Mouse (Mus musculus): ENCODE measurements around the gene Peg12.
A peak's percentile ranks its signal among the peaks of the same experiment; 100 is the strongest.

Peg12 gene

DNA sequence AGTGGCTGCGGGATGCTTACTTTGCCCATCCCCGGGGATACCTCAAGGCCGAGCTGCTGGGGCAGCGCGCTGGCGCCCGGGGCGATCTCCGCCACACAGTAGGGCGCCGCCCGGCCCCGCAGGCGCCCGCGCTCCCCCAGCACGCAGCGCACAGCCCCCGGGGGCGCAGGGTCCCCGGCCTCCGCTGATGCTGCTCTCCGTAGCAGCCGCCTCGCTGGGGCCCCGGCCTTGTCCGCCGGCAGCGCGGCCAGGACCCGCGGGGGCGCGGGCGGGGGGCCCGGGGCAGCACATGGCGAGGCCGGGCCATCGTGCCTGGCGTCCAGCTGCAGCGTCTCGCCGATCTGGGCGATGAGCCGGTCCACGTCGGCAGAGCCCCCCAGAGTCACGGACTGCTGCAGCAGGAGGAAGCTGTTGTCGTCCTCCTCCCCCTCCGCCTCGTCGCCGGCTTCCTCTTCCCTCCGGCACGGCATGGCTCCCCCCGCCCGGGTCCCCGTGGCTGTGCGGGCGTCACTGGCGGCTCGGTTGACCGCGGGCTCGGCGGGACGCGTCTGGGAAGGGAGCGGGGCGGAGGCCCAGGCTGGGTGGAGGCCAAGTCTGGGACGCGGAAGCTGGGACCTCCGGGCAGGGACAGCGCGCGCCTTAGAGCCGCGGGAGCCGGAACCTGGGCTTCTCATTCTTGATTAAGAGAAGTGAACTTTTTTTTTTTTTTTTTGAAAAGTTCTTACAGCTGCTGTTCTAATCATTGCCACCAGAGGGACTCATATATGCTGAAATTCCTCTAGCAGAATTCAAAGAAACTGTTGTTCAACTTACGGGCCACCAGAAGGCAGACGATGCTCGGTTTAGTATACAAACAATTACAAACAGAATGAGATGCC is at the start of gene Peg12:
Peg12 (minus strand) TSS at position 633 of the 878 bp plus-strand sequence.
- DNase-seq, result peak; percentile 12 to 13

DNA sequence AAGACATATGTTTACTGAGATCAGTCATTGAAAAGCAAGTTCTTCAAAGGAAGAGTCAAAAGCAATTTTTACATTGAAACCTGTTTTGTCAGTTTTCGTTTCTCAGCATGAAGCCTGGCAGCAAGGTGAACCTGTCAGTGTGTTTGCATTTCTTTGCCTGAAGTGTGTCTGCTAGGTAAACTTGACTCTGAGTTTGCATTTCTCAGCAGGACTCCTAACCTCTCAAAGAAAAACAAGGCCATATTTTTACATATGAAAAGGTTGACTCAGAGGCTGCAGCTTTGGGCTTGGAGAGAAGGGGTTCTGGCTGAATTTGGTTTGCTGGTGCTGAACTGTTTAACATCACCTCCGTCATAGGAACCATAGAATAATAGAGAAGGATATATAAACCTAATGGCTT is 21.8 kb upstream of the Peg12 start:
- DNase-seq, result no peak

DNA sequence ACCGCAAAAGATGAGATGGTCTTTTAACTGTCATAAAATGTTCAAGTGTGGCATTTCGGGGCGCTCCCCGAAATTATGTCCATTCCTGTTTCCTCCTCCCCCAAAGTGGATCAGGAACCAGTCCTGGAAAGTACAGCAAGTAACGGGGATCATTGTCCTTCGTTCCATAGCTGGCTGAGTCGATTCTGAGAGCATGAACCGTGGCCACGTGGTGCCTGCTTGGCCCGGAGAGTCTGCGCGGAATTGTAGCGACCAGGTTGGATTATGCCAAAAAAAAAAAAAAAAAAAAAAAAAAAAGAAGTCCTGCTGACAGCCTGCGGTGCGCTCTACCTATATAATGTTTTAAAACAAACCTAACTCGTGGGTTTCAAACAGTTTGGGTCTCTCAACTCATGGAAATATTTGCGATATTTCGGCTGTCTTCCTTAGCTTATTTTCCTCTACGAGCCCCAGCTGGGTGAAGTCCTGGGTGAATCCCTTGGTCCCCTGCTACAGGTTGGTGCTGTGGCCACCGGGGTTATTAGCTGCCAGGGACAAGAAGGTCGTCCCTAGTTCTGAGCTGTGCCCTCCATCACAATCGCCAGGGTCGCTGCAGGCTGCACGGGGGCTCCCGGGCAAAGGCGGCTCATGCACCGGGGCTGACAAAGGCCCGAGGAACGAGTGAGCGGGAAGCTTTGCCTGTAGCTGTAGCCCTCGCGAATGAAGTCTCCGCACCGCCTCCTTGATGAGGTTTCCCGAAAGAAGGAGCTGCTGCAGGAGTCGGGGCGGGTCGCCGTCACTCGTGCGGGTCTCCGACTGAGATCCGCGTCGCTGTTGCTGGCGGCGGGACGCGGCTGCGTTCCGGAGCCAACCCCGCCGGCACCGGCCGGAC is 1.1 kb downstream of the Peg12 start:
- peak; percentile 2 for DNase-seq

DNA sequence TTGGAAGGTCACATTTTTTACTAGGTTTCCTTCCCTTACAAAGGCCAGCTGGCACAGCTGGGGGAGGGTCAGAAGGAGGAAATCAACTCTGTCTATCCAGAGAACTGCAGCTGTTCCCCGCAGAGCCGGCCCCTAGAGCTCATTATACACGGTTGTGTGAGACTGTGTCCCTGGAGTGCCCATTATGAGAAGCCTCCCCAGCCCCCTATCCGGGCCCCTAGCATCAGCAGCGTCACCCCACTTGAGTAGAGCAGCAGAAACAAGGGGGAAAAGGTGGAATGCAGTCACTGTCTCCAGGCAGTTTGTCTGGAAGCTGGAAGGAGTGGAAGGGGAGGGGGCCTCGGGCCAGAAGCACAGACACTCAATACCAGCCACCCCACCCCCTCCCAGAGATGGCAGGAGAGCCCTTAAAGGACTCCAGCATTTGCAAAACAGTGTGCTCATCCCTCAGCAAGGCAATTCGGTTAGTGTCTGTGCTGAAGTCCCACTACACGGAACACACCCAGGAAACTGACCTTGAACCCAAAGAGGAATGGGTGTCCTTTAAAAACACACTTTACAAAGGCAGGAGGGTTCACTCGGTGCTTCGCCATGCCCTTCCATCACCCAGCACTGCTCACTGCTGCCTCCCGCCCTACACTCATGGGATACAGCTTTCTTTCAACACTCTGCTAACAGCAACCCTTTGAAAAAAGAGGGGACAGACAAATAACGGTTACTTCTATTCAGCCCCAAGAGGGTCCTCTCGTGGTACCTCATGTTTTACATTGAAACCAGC is 1.9 kb downstream of the Peg12 start:
- no peak for DNase-seq

DNA sequence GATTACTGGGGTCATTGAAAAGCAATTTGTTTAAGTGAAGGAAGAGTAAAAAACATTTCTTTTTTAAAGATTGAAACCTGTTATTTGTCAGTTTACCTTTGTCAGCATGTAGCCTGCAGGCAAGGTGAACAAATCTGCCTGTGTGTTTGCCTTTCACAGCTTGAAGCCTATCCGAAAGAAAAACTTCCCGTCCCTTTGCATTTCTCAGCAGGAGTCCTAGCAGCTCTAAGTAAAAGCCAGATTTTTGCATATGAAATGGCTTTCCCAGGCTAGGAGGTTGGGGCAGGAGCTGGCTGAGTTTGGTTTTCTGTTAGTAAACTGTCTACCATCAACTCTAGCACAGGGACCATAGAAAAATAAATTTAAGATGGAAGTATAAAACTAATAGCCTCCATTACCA is 12.0 kb downstream of the Peg12 start:
- DNase-seq, result no peak

DNA sequence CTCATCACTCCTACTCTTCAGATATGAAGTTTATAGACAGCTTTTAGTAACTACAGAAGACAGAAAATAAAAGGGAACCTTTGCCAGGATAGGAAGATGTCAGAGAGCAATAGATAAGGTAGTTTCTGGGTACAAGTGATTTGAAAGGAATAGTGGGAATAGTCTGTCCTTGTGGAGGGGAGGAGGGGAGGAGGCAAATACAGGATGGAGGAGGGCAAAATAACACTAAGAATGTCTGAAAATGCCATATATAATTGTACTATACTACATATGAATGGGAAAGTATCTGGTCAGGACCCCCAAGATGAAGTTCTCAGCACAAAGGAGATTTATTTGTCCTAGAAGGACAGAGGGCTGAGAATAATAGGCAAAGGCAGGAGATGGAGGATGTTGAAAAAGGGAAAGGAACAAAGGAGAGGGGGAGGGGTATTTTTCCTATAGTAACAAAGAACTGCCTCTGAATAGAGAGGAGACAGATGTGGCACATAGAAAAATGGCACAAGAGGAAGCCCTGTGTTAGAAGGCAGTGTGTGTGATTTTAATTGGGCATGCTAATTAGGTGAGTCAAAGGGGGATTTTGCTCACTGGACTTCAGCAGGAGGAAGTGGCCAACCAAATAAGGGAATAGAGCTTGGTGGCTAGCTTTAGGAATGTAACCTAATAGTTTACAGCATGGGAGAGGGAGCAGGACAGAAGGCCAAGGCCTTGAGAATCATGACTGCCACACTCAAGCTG is 18.7 kb downstream of the Peg12 start:
- DNase-seq, result no peak

DNA sequence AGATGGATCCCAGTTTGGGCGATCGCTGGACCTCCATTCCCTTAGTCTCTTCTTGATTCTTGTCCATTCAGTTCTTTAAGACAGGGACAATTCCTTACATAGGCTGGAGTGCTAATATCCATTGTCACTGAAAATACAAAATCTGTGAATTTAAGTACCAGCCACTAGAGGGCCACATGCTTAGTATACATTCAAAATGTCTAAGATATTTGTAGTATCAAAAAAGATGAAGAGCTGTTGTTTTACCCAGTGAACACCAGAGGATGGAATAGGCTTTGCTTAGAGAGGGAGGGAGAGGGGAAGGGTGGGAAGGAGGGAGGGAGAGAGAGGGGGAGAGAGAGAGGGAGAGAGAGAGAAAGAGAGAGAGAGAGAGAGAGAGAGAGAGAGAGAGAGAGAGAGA is 27.9 kb downstream of the Peg12 start:
- no peak for DNase-seq

DNA sequence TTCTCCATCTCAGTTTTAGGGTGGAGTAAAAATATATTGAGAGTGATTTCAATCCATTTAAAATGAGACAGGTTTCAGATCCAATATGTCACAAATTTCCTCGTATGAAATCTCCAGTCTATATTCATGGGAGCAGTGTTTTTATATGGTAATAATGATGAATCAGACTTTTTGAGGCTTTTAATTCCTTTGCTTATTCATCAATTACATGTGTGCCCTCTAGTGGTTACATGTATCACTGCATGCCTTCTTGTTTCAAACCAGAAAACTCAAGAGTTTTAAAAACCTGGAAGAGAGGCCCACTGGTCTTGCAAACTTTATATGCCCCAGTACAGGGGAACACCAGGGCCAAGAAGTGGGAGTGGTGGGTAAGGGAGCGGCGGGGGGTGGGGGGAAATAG is 31.1 kb downstream of the Peg12 start:
- no peak for DNase-seq

DNA sequence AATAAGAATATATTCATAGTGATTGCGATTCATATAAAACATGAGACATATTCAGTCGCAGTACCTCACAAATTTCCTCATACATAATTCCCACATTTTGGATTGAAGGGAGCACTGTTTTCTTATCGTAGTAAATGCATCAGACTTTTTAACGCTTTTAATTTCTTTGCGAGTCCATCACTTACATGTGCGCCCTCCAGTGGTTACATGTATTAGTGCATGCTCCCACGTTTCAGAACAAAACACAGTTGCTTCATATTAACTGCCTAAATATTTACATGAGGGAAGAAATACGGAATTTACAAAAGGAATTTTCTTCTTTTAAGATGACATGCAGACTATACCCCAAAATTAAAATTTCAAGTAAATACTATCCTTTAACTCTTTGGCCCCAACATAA is 36.0 kb downstream of the Peg12 start:
- DNase-seq, result peak; percentile 16 to 20

DNA sequence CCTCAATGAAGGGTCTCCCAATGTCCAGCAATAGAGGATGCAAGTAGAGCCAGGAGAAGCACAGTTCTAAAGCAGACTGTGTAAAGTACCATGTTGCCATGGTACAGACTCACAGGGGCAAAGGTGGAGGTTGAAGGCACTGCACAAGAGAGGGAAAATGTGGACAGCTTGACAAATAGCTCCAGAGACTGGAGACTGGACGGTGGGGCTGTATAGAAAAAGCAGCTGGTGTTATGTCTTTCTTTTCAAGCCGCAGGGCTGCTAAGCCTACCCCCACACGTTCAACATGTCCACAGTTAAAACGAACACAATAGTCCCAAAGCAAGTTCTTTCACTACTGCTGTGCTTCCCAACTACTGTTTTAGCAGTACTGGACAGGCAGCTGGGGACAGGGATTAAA is 41.1 kb downstream of the Peg12 start:
- DNase-seq, result no peak

DNA sequence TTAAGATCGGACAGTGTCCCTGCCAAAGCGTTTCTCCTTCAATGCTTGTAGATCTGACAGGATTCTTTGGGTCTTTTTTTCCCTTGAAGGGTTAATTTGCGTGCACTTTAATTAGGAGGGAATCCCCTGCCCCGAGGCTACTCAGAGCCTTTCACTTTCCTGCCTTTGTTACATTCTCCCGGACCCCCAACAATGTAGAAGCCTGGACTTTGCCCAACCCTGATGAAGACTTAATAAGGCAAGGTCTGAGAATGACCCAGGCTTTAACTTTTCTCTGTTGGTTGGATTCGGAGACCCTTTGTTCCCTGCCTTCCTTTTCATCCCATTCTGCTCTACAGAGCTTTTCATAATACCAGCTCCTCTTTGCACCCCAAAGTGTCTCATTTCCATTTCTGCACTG is 43.7 kb downstream of the Peg12 start:
- peak in 1 of 2 experiments; percentile 1 for DNase-seq

DNA sequence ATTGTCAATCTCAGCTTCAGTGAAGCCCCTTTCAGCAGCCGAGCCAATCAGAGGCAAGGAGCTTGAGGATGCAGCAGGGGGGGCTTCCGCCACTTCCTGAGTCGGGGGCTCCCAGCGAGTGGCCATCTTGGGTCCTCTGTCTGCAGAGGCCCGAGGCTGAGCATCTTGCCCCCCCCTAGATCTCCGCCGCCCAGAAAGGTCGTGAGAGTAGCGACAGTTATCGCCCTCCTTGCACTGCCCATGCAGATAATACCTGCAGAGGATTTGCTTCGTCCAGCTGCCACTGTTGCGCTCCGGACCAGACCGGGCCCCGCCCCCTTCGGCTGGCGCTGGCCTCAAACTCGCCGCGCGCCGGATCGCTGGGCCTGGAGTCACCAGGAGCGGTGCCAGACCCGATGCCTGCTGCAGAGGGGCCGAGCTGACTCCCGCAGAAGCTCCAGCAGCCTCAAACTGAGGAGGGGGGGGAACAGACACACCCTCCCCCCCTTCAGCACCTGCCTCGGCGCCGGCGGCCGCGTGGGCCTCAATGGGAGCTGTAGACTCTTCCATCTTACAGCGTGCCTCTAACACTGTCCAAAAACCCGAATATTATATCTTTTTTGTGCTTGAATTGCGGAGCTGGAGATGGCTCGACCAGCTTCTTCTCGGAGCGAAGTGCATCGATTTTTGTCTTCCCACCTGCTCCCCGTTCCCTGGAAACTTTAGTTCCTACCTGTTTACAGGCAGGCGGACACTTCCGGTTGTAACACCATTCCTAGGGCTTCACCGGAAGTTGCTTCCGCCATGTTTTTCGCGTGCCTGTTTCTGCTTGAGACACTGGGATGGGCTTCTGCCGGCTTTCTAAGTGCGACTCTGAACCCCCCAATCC is 44.6 kb downstream of the Peg12 start, which contains the start of gene Mkrn3:
Mkrn3 (minus strand) TSS at position 647 of the 868 bp plus-strand sequence.
- peak; percentile 77 to 86 for DNase-seq

DNA sequence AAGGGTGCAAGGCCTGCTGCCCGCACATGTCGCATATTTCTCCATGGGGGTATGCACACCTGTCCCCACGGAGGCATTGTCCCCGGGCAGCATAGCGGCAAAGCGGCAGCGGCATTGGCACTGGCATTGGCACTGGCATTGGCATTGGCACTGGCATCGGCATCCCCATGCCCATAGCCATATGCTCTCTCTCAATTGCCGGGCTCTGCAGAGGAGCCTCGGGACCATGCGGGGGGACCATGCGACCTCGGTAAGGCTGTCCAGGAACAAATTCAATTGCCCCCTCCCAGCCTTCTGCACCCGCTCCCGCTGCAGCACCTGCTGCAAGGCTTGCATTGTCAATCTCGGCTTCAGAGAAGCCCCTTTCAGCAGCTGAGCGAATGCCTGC is 45.2 kb downstream of the Peg12 start:
- DNase-seq, result peak; percentile 10

DNA sequence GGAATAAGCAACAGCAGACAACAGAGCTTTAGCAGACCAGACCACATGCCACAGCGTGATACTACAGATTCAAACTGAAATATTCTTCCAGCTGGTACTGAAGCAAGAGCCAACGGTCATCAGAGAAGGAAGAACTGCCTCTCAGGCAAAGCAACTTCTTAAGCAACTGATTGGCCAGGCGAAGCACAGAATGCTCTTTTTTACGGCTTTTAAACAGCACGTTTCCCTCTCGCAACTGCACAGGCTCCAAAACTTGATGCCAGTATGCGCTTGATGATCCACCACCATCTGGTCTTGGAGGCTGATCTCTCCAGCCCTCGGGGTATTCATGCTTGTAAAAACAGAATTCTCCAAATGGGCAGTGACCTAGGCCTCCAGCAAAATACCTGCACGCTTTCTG is 46.0 kb downstream of the Peg12 start:
- peak; percentile 2 to 3 for DNase-seq

DNA sequence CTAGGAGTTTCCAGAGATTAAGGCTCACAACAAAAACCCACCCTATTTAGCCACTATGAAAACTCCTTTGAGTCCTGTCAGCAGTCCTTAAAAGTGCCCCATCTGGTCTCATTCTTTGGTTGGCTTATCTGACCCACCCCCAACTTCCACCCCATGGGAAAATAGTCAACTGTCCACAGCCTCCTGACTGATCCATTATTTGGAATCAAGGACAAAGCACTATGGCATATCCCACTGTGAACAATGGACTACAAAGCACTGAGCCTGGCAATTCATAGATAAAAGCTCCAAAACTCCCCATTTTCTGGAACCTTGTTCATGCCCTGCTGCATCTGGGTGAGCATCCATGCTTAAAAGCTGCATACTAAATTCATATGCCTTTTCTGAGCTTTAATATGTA is 48.1 kb downstream of the Peg12 start:
- DNase-seq, result no peak

DNA sequence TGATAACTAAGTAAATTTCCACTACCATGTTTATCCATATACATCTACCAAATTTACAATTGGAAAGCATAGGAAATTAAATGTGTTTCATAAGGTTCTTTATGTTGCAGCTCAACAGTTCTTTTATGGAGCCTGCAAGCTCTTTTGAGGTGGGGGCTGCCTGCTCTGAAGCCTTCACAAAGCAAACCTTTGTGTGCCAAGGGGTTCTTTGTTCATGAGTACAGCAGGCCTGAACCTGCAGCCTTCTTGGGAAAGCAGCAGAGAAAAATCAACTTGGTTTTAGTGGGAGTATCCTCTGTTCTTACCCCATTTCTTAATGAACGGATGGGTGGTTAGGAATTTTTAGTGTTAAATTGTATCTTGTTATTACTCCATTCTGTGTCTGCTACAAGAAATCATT is 49.1 kb downstream of the Peg12 start:
- no peak for DNase-seq

Measured in cerebellum, postnatal 36 days (tissue).